Mouse (Mus musculus) adrenal gland, postnatal 10 days (tissue): ENCODE measurements around the gene Rbpjl. TPM values are rescaled to one million over a fixed set of nuclear protein-coding genes. Genes with fewer than 3 reads are reported as not detected.
A peak's percentile ranks its signal among the peaks of the same experiment; 100 is the strongest.

Source experiments
- DNase-seq: peaks from one replicate; pipeline ENCODE4 v3.0.0; 2021; ENCODE audit warnings: mixed read lengths
- long read RNA-seq, 2 experiments: library from polyadenylated mRNA; stranded (forward); transcript quantifications; one replicate each; pipeline ENCODE4 v2.0.0; 2021
- total RNA-seq, 2 experiments: library from RNA; stranded (reverse); gene quantifications; 2 replicates each; pipeline ENCODE4 v1.2.3; 2021

Gene Rbpjl
- under 1 TPM in 1 of 2 experiments, not detected in 1; 0.15 TPM for total RNA-seq
- long read RNA-seq, experiment 1, result 0 reads
- long read RNA-seq, experiment 2, result 0 reads

GRCm38 (mm10) chr2:164402906-164403305 is at the start of gene Rbpjl:
Gene Rbpjl (plus strand): TSS chr2:164403141.
- peak; percentile 88 for DNase-seq

DNA sequence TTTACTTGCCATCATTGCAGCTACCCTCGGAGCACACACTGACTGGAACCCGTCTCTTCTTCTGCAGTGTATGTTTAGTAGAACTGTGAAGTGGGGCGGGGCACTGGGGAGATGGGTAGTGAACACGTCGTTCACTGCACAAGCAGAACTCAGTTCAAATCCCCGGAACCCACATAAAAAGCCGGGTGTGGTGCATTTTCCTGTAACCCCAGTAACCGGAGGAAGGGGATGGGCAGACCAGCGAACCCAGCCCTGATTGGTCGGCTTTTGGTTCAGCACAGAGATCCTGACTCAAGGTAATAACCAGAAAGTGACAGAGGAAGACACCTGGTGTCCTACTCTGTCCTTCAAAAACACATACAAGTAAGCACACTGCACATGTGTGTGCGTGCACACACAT is 49.6 kb upstream of the Rbpjl start:
- DNase-seq, result no peak

DNA sequence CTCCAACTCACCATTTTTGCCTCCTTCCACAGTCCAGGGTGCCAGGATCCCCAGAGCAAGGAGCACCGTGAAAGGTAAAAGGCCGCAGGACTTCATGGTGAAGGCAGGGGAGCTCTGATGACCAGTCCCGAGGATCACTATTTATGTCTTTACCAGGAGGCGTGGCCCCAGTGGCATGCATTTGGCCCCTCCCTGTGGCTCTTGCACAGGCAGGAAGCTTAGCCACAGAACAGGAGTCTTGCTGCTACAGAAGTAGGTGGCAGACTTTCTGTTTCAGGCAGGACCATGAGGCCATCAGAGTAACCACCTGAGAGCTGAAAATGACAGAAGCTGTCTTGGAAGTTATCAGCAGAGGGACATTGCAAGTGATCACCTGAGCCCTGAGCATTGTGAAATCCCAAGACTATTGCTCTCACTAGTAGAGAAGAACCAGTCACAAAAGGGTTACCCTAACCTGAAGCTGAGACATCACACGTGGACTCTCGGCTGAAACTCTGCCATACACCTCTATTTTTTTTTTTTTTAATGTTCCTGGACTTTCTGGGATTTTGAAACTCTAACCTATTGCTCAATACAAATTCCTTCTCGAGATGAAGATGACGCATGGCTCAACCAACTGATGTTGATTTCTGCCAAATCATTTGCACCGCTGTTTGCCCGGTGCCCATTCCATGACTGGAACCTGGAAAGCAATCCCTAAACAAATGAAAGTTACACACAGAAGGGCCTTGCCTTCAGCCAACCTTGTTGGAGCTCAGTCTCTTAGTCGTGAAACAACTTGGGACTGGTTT is 46.6 kb upstream of the Rbpjl start:
- DNase-seq, result peak; percentile 11

DNA sequence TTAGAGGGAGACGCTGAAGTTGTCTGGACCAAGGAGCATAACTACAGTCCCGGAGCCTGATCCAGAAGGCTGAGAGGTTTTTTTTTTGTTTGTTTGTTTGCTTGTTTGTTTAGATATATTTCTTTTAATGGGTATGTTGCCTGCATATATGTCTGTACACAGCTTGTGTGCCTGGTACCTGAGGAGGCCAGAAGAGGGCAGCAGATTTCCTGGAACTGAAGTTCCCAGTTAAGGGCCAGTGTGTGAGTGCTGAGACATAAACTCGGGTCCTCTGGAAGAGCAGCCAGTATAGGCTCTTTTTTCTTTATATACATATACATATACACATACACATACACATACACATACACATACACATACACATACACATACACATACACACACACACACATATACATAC is 44.6 kb upstream of the Rbpjl start:
- DNase-seq, result no peak

- DNase-seq, result no peak
Measured at GRCm38 (mm10) chr2:164359031-164359430, 43.9 kb upstream of the Rbpjl start.

DNA sequence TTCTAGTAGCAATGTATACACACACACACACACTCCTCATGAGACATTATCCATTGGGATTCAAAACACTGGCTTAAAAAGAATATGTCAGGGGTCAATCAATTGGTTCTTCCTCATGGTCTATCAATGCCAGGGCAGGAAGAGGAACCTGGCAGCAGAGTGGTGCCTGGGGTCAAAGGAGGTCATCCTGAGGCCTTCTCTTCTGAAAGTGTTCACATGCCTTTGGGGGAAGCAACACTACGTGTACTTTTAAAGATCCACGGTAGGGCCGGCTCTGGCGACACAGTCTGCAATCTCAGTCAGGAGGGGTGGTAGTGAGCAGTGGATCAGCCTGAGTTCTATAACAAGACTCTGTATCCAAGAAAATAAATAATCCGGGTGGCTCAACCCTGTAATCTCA is 43.3 kb upstream of the Rbpjl start:
- no peak for DNase-seq

DNA sequence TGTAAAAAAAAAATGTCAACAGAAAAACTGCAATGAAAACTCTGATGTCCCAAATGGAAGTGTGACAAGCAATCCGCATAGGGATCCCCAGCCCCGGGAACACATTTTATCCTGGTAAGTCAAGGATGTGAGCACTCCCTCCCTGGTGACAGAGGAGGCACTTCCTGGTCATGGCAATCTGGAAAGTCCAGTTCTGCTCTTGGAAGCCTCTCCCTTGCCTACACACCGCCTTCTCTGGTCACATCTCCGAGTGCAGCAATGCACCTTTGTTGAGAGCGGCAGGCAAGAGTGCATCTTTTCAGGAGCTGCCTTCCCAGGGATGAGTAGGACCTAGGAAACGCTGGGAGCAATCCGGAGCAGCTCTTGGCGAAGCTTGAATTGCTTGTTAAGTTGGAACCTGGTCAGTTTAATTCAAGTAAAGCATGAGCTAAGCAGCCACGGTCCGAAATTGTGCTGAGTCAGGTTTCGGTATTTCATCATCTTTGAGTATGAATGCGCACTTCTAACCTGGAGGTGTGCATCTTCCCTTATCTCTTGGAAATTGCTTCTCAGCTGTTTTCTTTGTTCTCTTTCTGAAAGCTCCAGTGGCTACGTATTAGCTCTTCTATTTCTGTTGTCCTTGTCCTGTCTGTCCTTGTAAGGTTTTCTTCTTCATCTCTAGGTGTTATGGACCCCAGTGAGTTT is 41.8 kb upstream of the Rbpjl start:
- no peak for DNase-seq

GRCm38 (mm10) chr2:164366947-164367346 is 36.0 kb upstream of the Rbpjl start:
- no peak for DNase-seq

DNA sequence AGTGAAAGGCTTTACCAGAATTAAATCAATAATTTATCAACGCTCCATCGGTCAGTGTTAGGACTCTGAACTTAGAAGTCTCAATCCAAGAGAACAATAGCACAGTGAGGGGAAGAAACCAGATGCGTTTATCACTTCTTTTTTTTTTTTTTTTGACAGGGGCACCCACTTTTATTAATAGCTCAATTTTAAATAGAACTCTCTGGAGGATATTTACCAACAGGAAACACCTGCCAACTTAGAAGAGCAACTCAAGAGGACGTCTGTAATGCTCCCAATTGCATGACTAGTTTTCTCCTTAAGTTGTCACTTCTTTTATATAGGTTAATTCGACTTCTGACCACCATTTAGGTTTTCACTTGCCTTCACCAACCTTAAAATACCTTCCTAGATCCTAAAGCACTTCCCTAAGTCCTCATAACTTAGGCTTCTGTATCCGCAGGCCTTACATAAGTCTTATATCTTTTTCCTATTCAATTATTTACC is 34.3 kb upstream of the Rbpjl start:
- no peak for DNase-seq

DNA sequence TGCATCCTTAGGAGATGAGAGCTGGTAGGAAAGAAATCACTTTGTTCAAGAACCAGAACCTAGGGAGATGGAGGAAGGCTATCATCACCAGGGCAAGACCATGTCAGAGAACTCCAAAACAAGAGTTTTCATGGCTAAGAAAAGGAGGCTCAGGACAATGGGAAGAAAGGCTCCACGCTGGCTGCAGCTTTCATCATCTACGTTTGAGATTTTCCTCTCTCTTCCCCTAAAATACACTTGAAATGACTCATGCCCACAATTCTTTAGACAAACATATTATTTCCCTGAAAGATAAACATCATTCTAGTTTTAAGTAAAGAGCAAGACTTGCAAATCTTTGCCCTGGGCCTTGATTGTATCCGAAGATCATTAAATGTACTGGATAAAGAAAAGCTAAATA is 31.6 kb upstream of the Rbpjl start:
- DNase-seq, result no peak

GRCm38 (mm10) chr2:164372408-164373053 is 30.4 kb upstream of the Rbpjl start:
- no peak for DNase-seq

GRCm38 (mm10) chr2:164373187-164373586 is 29.8 kb upstream of the Rbpjl start:
- peak; percentile 37 for DNase-seq

DNA sequence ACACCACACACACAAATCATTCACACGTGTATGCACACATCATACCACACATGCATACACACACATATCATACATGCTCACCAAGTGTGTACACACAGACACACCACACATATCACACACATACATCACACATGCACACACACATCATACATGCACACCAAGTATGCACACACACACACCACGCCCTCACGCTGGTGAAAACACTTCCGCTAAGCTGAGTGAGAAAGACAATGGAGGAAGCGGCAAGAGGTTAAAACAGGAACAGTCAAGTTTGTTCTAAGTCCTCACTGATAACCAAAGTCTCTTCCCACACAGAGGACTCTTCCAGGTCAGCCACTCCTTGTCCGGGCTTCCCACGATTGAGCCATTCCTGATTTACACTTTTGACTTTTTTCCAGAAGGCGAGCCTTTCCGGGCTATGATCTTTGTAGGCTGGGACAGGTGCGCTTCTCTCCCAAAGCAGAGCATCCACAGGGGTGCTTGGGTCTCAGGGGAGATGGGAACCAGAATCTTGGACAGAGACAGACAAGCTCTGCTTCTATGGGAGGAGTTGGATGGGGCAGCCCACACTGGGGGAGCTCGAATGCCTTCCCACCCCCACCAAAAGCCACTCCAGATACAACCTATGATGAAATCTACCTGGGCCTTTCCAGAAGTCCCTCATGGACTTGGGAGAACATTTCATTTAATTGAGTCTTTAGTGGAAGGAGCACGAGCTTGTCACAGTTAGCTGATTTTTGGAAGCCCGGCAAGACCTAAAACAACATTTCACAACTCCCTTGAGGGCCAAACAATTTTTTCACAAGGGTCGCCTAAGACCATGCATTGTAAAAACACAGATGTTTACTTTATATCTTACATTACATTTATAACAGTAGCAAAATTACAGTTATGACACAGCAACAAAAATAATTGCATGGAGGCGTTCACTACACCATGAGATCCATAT is 25.2 kb upstream of the Rbpjl start:
- DNase-seq, result no peak

- DNase-seq, result no peak
Measured at GRCm38 (mm10) chr2:164381726-164382125, 21.2 kb upstream of the Rbpjl start.

DNA sequence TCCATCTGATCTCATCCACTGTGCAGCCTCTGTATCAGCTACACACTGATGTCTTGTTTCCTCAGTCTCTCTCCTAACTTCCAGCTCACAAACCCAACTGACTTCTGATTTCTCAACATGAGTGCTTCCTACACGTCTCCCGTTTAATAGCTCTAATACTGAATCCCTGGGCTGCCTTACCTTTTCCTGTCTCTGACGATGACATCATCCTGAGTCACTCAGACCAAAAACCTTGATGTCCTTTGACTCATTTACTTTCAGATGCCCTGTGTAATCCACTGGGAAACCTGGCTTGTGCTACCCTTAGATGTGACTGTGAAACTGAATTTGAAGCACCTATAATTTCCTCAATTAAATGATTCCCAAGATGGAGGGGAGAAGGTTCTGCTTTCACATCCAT is 20.0 kb upstream of the Rbpjl start:
- no peak for DNase-seq

GRCm38 (mm10) chr2:164383656-164384399 is 19.1 kb upstream of the Rbpjl start:
- peak; percentile 26 for DNase-seq

- DNase-seq, result no peak
Measured at GRCm38 (mm10) chr2:164385927-164386763, 16.8 kb upstream of the Rbpjl start.

DNA sequence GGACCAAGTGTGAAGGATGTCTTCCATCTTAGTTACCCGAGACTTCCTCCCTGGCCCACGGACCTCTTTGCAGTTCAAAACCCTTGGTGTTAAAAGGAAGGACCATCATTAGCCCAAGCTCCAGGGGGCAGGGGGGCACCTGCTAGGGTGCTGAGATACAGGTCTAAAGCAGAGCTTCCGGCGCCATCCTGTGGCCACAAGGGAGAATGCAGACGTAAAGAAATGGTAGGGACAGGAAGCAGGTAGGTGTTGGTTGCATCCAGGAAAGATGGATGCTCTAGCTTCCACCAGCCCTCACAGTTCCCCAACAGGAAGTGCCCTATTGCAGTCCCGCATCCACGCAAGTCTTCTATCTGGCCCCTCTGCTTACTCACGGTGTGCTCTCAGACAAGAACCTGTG is 16.0 kb upstream of the Rbpjl start:
- DNase-seq, result peak; percentile 54

DNA sequence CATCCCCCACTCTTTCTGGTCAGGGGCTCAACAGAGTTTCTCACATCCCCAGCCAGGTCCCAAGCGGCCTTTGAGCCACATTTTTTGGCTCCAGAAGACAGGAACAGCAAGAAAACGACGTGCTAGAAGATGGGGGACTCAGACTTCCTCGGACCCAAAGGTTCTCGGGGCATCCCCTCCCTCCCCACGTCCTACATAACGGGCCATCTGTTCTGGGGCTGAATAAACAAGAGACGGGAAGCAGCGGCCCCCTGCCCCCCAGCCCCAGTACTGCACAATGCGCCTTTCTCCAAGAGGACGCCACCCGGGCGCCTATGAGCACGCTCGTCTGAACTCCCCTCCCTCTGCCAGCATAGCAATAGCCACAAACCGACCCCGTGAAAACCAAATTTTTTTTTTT is 13.9 kb upstream of the Rbpjl start, which contains the start of gene Slpi:
Slpi (minus strand) TSS at position 76 of the 400 bp plus-strand sequence.
- DNase-seq, result no peak

- peak; percentile 93 for DNase-seq
Measured at GRCm38 (mm10) chr2:164389499-164389898, 13.4 kb upstream of the Rbpjl start.
